Mouse (Mus musculus) liver, postnatal 0 days (tissue): Measurements from ENCODE around the gene Gm7029. TPM values are rescaled to one million over a fixed set of nuclear protein-coding genes. Genes with fewer than 3 reads are reported as not detected.

Experiments
- ATAC-seq: fragments of 200-750 bp; cut with Nextera tagmentation; 2 replicates; pipeline ENCODE4 v1.8.0; 2017; ENCODE audit warnings: mild to moderate bottlenecking, moderate library complexity
- DNase-seq: peaks from one replicate; pipeline ENCODE4 v3.0.0-alpha.2; 2016
- H3K27ac ChIP-seq: fragments of 300-500 bp; sonication (generic); 2 replicates; pipeline ENCODE4 v1.5.1; 2014; ENCODE audit warnings: antibody characterized with exemption, moderate library complexity, mild to moderate bottlenecking, low read depth
- H3K27me3 ChIP-seq: fragments of 300-500 bp; sonication (generic); 2 replicates; pipeline ENCODE4 v1.6.1; 2014; ENCODE audit warnings: low read length, control low read depth, mixed read lengths; ENCODE audit not compliant: insufficient read depth
- H3K36me3 ChIP-seq: fragments of 300-500 bp; sonication (generic); replicated peaks from 2 replicates; pipeline ENCODE4 v1.6.1; 2014; ENCODE audit warnings: mild to moderate bottlenecking, control low read depth, low read length, moderate library complexity, mixed read lengths; ENCODE audit not compliant: insufficient read depth
- H3K4me1 ChIP-seq: fragments of 300-500 bp; sonication (generic); 2 replicates; pipeline ENCODE4 v1.6.1; 2014; ENCODE audit warnings: antibody characterized with exemption, mild to moderate bottlenecking, control low read depth; ENCODE audit not compliant: insufficient read depth
- H3K4me2 ChIP-seq: fragments of 300-500 bp; sonication (generic); 2 replicates; pipeline ENCODE4 v1.6.1; 2014; ENCODE audit warnings: low read depth, mild to moderate bottlenecking, low read length, moderate library complexity, mixed read lengths
- H3K4me3 ChIP-seq: fragments of 300-500 bp; sonication (generic); 2 replicates; pipeline ENCODE4 v1.5.1; 2014; ENCODE audit warnings: low read depth, low read length
- H3K9ac ChIP-seq: fragments of 300-500 bp; sonication (generic); replicated peaks from 2 replicates; pipeline ENCODE4 v1.6.1; 2014; ENCODE audit warnings: mild to moderate bottlenecking, moderate library complexity
- H3K9me3 ChIP-seq: fragments of 300-500 bp; sonication (generic); 2 replicates; pipeline ENCODE4 v1.6.1; 2016; ENCODE audit warnings: mild to moderate bottlenecking, control low read depth, low read length, mixed read lengths
- CTCF ChIP-seq: sonication (generic); IDR thresholded peaks from 2 replicates; pipeline ENCODE4 v1.5.1; 2016; ENCODE audit warnings: antibody characterized with exemption, low read depth
- EP300 ChIP-seq: IDR thresholded peaks from 2 replicates; pipeline ENCODE4 v1.6.1; 2016; ENCODE audit warnings: antibody characterized with exemption, low read depth, mild to moderate bottlenecking
- WGBS: fragments of 180-500 bp; shearing (Covaris S2); extraction: QIAGEN DNeasy Blood & Tissue Kit; methylation state at CpG from one replicate; pipeline ENCODE4 v1.1.7; 2014; ENCODE audit not compliant: insufficient replicate concordance; 5-methylcytosine and 5-hydroxymethylcytosine counted together
- polyA plus RNA-seq: library from polyadenylated mRNA; unstranded; fragments of >200 nt; fragmentation: Nextera tagmentation; extraction: Ambion mirVana; gene quantifications from 2 replicates; pipeline ENCODE4 v1.2.1, GENCODE M21; 2015

The Gm7029 gene
- polyA plus RNA-seq, 1 experiment from 2014 or later, result not detected

DNA sequence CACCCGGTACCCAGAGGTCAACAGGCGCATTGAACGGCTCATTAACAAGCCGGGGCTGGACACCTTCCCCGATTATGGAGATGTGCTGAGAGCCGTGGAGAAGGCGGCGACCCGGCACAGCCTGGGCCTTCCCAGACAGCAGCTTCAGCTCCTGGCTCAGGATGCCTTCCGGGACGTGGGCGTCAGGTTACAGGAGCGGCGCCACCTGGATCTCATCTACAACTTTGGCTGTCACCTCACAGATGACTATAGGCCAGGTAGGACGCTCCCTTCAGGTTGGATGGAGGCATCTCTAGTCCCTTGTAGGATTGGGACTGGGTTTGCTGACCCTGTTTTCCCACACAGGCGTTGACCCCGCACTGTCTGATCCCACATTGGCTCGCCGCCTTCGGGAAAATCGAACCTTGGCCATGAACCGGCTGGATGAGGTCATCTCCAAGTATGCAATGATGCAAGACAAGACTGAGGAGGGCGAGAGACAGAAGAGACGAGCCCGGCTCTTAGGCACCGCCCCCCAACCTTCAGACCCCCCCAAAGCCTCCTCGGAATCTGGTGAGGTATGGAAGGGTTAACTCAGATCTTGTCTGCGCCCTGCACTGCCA, 38.3 kb downstream of the Gm7029 start:
- DNase-seq, result no peak
- ATAC-seq, result no peak
- Histone ChIP-seq H3K4me2 (no peak overlapping the region), H3K9me3 (no peaks in the 10 kb centered on the region), H3K9ac (no peak overlapping the region), H3K27me3 (no peaks in the 10 kb centered on the region), H3K4me3 (no peak overlapping the region), H3K27ac (no peak overlapping the region), H3K36me3 (peaks cover 39% of the 10 kb centered on the region), H3K4me1 (peaks cover 36% of the 10 kb centered on the region)
- 91% methylated on average over 28 of the region's 28 CpGs for WGBS
- no peak for TF ChIP-seq CTCF
- no peak for TF ChIP-seq EP300

- no peak overlapping the region for H3K9ac ChIP-seq
- peaks cover 52% of the 10 kb centered on the region for H3K36me3 ChIP-seq
- H3K27ac ChIP-seq, result no peak overlapping the region
- TF ChIP-seq CTCF (no peak), EP300 (no peak)
- WGBS, result 82% methylated on average over 10 of the region's 10 CpGs
- H3K9me3 ChIP-seq, result no peaks in the 10 kb centered on the region
- no peak overlapping the region for H3K4me3 ChIP-seq
- DNase-seq (no peak), ATAC-seq (no peak)
- H3K4me2 ChIP-seq, result no peak overlapping the region
- H3K27me3 ChIP-seq, result no peaks in the 10 kb centered on the region
- peaks cover 31% of the 10 kb centered on the region for H3K4me1 ChIP-seq
Observed at GRCm38 (mm10) chr17:33913264-33913663, 39.6 kb downstream of the Gm7029 start.

DNA sequence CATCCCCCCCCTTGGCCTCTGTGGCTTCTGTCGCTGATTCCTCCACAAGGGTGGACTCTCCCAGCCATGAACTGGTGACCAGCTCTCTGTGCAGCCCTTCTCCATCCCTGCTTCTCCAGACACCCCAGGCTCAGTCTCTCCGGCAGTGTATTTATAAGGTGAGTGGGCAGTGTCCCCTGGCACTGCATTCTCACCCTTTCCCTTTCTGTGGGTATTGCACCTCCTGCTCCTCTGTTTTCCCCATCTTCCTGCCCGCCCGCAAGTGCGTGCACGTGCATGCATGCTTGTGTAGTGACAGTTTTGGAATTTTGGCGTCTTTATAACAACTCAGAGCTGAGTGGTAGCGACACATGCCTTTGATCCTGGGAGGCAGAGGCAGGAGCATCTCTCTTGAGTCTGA, 40.3 kb downstream of the Gm7029 start:
- TF ChIP-seq CTCF, result no peak
- no peak for TF ChIP-seq EP300
- Histone ChIP-seq H3K4me2 (no peak overlapping the region), H3K27me3 (no peaks in the 10 kb centered on the region), H3K9ac (no peak overlapping the region), H3K4me1 (peaks cover 32% of the 10 kb centered on the region), H3K27ac (no peak overlapping the region), H3K4me3 (no peak overlapping the region), H3K9me3 (no peaks in the 10 kb centered on the region), H3K36me3 (peaks cover 53% of the 10 kb centered on the region)
- WGBS, result 89% methylated on average over 8 of the region's 8 CpGs
- no peak for DNase-seq
- no peak for ATAC-seq

DNA sequence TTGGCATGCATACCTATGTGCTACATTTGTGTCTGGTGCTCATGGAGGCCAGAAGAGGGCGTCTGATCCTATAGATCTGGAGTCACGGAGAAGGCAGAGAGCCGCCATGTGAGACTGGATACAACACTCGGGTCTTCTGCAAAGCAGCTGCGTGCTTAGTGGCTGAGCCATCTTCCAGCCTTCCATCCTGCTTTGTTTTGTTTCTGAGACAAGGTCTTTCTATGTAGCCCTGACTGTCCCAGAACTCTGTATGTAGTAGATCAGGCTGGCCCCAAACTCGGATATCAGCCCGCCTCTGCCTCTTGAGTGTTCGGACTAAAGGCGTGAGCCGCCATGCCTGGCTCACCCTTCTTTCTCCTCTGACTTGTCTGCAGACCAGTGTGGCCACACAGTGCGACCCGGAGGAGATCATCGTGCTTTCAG, 41.3 kb downstream of the Gm7029 start:
- H3K4me1 ChIP-seq, result peaks cover 34% of the 10 kb centered on the region
- H3K9me3 ChIP-seq, result no peaks in the 10 kb centered on the region
- TF ChIP-seq EP300 (no peak), CTCF (peak; percentile 59)
- no peaks in the 10 kb centered on the region for H3K27me3 ChIP-seq
- peaks cover 53% of the 10 kb centered on the region for H3K36me3 ChIP-seq
- no peak overlapping the region for H3K9ac ChIP-seq
- peak overlapping the region; percentile 79; the same call in 1 of the 2 replicates for H3K27ac ChIP-seq
- ATAC-seq (no peak), DNase-seq (no peak)
- WGBS, result 73% methylated on average over 13 of the region's 13 CpGs
- H3K4me2 ChIP-seq, result peak overlapping the region; percentile 91
- H3K4me3 ChIP-seq, result peak overlapping the region; percentile 73

GRCm38 (mm10) chr17:33915671-33916250, 42.1 kb downstream of the Gm7029 start, which contains the start of the genes Tapbp and Zbtb22:
Gene Tapbp, plus strand, starts transcription at chr17:33915899.
Gene Zbtb22, plus strand, starts transcription at chr17:33915904.
- peaks cover 28% of the 10 kb centered on the region for H3K4me1 ChIP-seq
- peak; percentile 98 for DNase-seq
- peaks cover 53% of the 10 kb centered on the region for H3K36me3 ChIP-seq
- peak within 1 kb of the TSS; percentile 59 for H3K9ac ChIP-seq
- H3K9me3 ChIP-seq, result no peaks in the 10 kb centered on the region
- peak within 1 kb of the TSS; percentile 79 for H3K27ac ChIP-seq
- TF ChIP-seq CTCF (no peak), EP300 (peak; percentile 69)
- peak within 1 kb of the TSS; percentile 91 for H3K4me2 ChIP-seq
- WGBS, result 0% methylated on average over 33 of the region's 34 CpGs
- H3K4me3 ChIP-seq, result peak within 1 kb of the TSS; percentile 73
- no peaks in the 10 kb centered on the region for H3K27me3 ChIP-seq
- peak; percentile 88 for ATAC-seq

GRCm38 (mm10) chr17:33916294-33916693, 42.7 kb downstream of the Gm7029 start:
- no peak for TF ChIP-seq CTCF
- no peak for TF ChIP-seq EP300
- Histone ChIP-seq H3K4me3 (peak overlapping the region; percentile 73), H3K4me2 (peak overlapping the region; percentile 91), H3K27me3 (no peaks in the 10 kb centered on the region), H3K4me1 (peaks cover 29% of the 10 kb centered on the region), H3K36me3 (peaks cover 50% of the 10 kb centered on the region), H3K9ac (peak overlapping the region; percentile 59), H3K9me3 (no peaks in the 10 kb centered on the region), H3K27ac (peak overlapping the region; percentile 79)
- no peak for DNase-seq
- no peak for ATAC-seq
- WGBS, result 0% methylated on average over 9 of the region's 20 CpGs
